Mouse (Mus musculus): ENCODE measurements at regions not wholly inside any gene's neighbourhood (a gene's known extent, or its start where the extent isn't known, plus 50 kb on each side); places are given as distances from the start of the nearest gene placed in this dataset.

- no peak for TF ChIP-seq CTCF (IDR thresholded peaks at IDR 0.05; ENCODE audit: insufficient read depth, low read length)
- no peak for TF ChIP-seq POLR2A (IDR thresholded peaks at IDR 0.05; ENCODE audit: borderline replicate concordance, extremely low read depth, low read depth, low read length)
Measured at GRCm38 (mm10) chr1:152305461-152305860, 81.0 kb downstream of the Tsen15 start.
